Mouse (Mus musculus) MEL (cell line): ENCODE measurements around the gene 1700020N01Rik. TPM values are rescaled to one million over a fixed set of nuclear protein-coding genes. Genes with fewer than 3 reads are reported as not detected.

Experiments
- DNase-seq: peaks from one replicate; pipeline ENCODE4 v3.0.0; 2011; ENCODE audit warnings: low read depth, low spot score
- H3K27ac ChIP-seq: 2 replicates; pipeline ENCODE4 v1.5.1; 2012; ENCODE audit warnings: low read depth, mild to moderate bottlenecking, control low read depth, low read length, moderate library complexity; ENCODE audit not compliant: control insufficient read depth
- H3K27me3 ChIP-seq, 2 experiments: fragments of 150-350 bp in 1 of 2; sonication (generic) in 1 of 2; 2 replicates each; pipeline ENCODE4 v1.6.1; 2012; ENCODE audit warnings: low read length in 2 of 2, mild to moderate bottlenecking in 2 of 2, improper control_type of control experiment in 1 of 2, moderate library complexity in 1 of 2; ENCODE audit not compliant: insufficient read depth in 2 of 2, control insufficient read depth in 1 of 2
- H3K36me3 ChIP-seq, 2 experiments: 2 replicates each; pipeline ENCODE4 v1.6.1; 2012 to 2014; ENCODE audit warnings: low read length in 2 of 2, improper control_type of control experiment in 1 of 2, inconsistent platforms in 1 of 2, mild to moderate bottlenecking in 1 of 2; ENCODE audit not compliant: insufficient read depth in 2 of 2, control insufficient read depth in 1 of 2
- H3K4me1 ChIP-seq, 2 experiments: fragments of 150-350 bp in 1 of 2; sonication (generic) in 1 of 2; 2 replicates each; pipeline ENCODE4 v1.6.1; 2012; ENCODE audit warnings: low read length in 2 of 2, improper control_type of control experiment in 1 of 2, mild to moderate bottlenecking in 1 of 2; ENCODE audit not compliant: insufficient read depth in 2 of 2, control insufficient read depth in 1 of 2
- H3K4me3 ChIP-seq, 2 experiments: fragments of 150-350 bp in 1 of 2; sonication (generic) in 1 of 2; 2 replicates each; pipeline ENCODE4 v1.5.1; 2012; ENCODE audit warnings: low read depth in 2 of 2, low read length in 2 of 2, mild to moderate bottlenecking in 2 of 2, moderate library complexity in 2 of 2, control low read depth in 1 of 2, improper control_type of control experiment in 1 of 2; ENCODE audit not compliant: control insufficient read depth in 1 of 2, insufficient read depth in 1 of 2
- H3K79me2 ChIP-seq: 2 replicates; pipeline ENCODE4 v1.6.1; 2012; ENCODE audit warnings: mild to moderate bottlenecking, low read length, moderate library complexity; ENCODE audit not compliant: control insufficient read depth, poor library complexity, insufficient read depth
- H3K9ac ChIP-seq: 2 replicates; pipeline ENCODE4 v1.6.1; 2012; ENCODE audit warnings: low read depth, mild to moderate bottlenecking, control low read depth, low read length, moderate library complexity; ENCODE audit not compliant: control insufficient read depth, poor library complexity, severe bottlenecking
- H3K9me3 ChIP-seq: fragments of 150-350 bp; sonication (generic); replicated peaks from 2 replicates; pipeline ENCODE4 v1.6.1; 2012; ENCODE audit warnings: mild to moderate bottlenecking, low read length, improper control_type of control experiment, moderate library complexity; ENCODE audit not compliant: insufficient read depth
- BHLHE40 ChIP-seq: IDR thresholded peaks from 2 replicates; pipeline ENCODE4 v1.6.1; 2012; ENCODE audit warnings: low read depth, mild to moderate bottlenecking, inconsistent platforms, low read length, improper control_type of control experiment, borderline replicate concordance
- E2F4 ChIP-seq: IDR thresholded peaks from 2 replicates; pipeline ENCODE4 v1.6.1; 2011; ENCODE audit warnings: low read depth, low read length, improper control_type of control experiment, borderline replicate concordance
- ELF1 ChIP-seq: IDR thresholded peaks from 2 replicates; pipeline ENCODE4 v1.6.1; 2014; ENCODE audit warnings: low read depth, mild to moderate bottlenecking, inconsistent platforms, low read length, improper control_type of control experiment, moderate library complexity
- ETS1 ChIP-seq: IDR thresholded peaks from 2 replicates; pipeline ENCODE4 v1.6.1; 2012; ENCODE audit warnings: low read depth, mild to moderate bottlenecking, inconsistent platforms, low read length, improper control_type of control experiment, moderate library complexity
- KAT2A ChIP-seq: conservative IDR thresholded peaks from 2 replicates; pipeline ENCODE4 v1.6.1; 2012; ENCODE audit warnings: low read depth, low read length, improper control_type of control experiment, inconsistent platforms
- MAZ ChIP-seq: IDR thresholded peaks from 2 replicates; pipeline ENCODE4 v1.6.1; 2012; ENCODE audit warnings: low read depth, mild to moderate bottlenecking, inconsistent platforms, low read length, improper control_type of control experiment
- MEF2A ChIP-seq: IDR thresholded peaks from 2 replicates; pipeline ENCODE4 v1.6.1; 2014; ENCODE audit warnings: low read depth, mild to moderate bottlenecking, inconsistent platforms, low read length, improper control_type of control experiment; ENCODE audit not compliant: poor library complexity, insufficient replicate concordance, severe bottlenecking; ENCODE audit errors: extremely low read depth
- POLR2AphosphoS5 ChIP-seq: IDR thresholded peaks from 2 replicates; pipeline ENCODE4 v1.6.1; 2012; ENCODE audit warnings: low read depth, borderline replicate concordance, mild to moderate bottlenecking, inconsistent platforms, low read length, moderate library complexity, mixed read lengths
- RAD21 ChIP-seq: IDR thresholded peaks from 2 replicates; pipeline ENCODE4 v1.6.1; 2011; ENCODE audit warnings: mild to moderate bottlenecking, low read depth, low read length, improper control_type of control experiment
- SIN3A ChIP-seq: IDR thresholded peaks from 2 replicates; pipeline ENCODE4 v1.6.1; 2012; ENCODE audit warnings: low read length, improper control_type of control experiment, inconsistent platforms
- SMC3 ChIP-seq: IDR thresholded peaks from 2 replicates; pipeline ENCODE4 v1.6.1; 2011; ENCODE audit warnings: low read depth, low read length, improper control_type of control experiment
- USF1 ChIP-seq: IDR thresholded peaks from 2 replicates; pipeline ENCODE4 v1.6.1; 2014; ENCODE audit warnings: low read depth, mild to moderate bottlenecking, inconsistent platforms, low read length, improper control_type of control experiment, moderate library complexity
- USF2 ChIP-seq, 2 experiments: IDR thresholded peaks; 2 replicates each; pipeline ENCODE4 v1.6.1; 2011 to 2012; ENCODE audit warnings: improper control_type of control experiment in 2 of 2, low read length in 2 of 2, borderline replicate concordance in 1 of 2, inconsistent platforms in 1 of 2, low read depth in 1 of 2, mild to moderate bottlenecking in 1 of 2; ENCODE audit not compliant: insufficient read depth in 1 of 2
- polyA plus RNA-seq, 2 experiments: library from polyadenylated mRNA; stranded (reverse) in 1 of 2; unstranded in 1 of 2; fragments of >175 nt in 1 of 2; fragments of >200 nt in 1 of 2; gene quantifications; 2 replicates each; pipeline versions ENCODE4 v1.2.1 to v1.2.4; 2012; ENCODE audit warnings: low replicate concordance in 2 of 2, low read depth in 1 of 2; ENCODE audit not compliant: insufficient read length in 2 of 2, insufficient read depth in 1 of 2, missing spikeins in 1 of 2
- total RNA-seq: library from RNA; depleted of rRNA; stranded (reverse); fragments of 300-350 nt; gene quantifications from 2 replicates; pipeline ENCODE4 v1.2.3, GENCODE M21; 2012

The 1700020N01Rik gene
- total and polyA plus RNA-seq, 3 experiments, result 0.60 TPM; not detected in 2

GRCm38 (mm10) chr10:21631481-21631880 lies 38.5 kb downstream of the 1700020N01Rik start:
- DNase-seq, result no peak
- H3K9ac ChIP-seq, result no peak overlapping the region
- H3K9me3 ChIP-seq, result no peaks in the 10 kb centered on the region
- TF ChIP-seq KAT2A (no peak), USF2 (IDR thresholded peaks at IDR 0.05; ENCODE audit: borderline replicate concordance in 1 of 2, insufficient read depth in 1 of 2, low read depth in 1 of 2, low read length in 2 of 2) (no peak), MAZ (no peak)
- no peaks in the 10 kb centered on the region; a peak in 1 of 4 replicates for H3K4me1 ChIP-seq
- no peak overlapping the region for H3K27ac ChIP-seq
- no peaks in the 10 kb centered on the region for H3K79me2 ChIP-seq
- no peak overlapping the region for H3K4me3 ChIP-seq
- peaks cover 7 to 11% of the 10 kb centered on the region in 2 experiments for H3K27me3 ChIP-seq
- no peaks in the 10 kb centered on the region for H3K36me3 ChIP-seq

GRCm38 (mm10) chr10:21632687-21633086 lies 39.7 kb downstream of the 1700020N01Rik start:
- Histone ChIP-seq H3K9ac (no peak overlapping the region), H3K27me3 (peaks cover 9 to 11% of the 10 kb centered on the region in 2 experiments), H3K36me3 (no peaks in the 10 kb centered on the region), H3K4me3 (no peak overlapping the region)
- TF ChIP-seq BHLHE40, result no peak
- TF ChIP-seq SIN3A, result no peak
- no peak for TF ChIP-seq USF1
- no peak for TF ChIP-seq ELF1
- TF ChIP-seq SMC3, result no peak
- TF ChIP-seq POLR2AphosphoS5, result no peak
- TF ChIP-seq RAD21, result no peak
- TF ChIP-seq MEF2A, result no peak
- TF ChIP-seq, all 39 proteins: peak for 0
- no peaks in the 10 kb centered on the region; a peak in 1 of 4 replicates for H3K4me1 ChIP-seq
- no peak for DNase-seq
- H3K79me2 ChIP-seq, result no peaks in the 10 kb centered on the region
- H3K9me3 ChIP-seq, result no peaks in the 10 kb centered on the region
- H3K27ac ChIP-seq, result no peak overlapping the region

- Histone ChIP-seq H3K27me3 (peaks cover 2 to 4% of the 10 kb centered on the region in 2 experiments), H3K9ac (no peak overlapping the region), H3K79me2 (no peaks in the 10 kb centered on the region), H3K4me1 (no peaks in the 10 kb centered on the region; a peak in 1 of 4 replicates), H3K4me3 (no peak overlapping the region), H3K9me3 (no peaks in the 10 kb centered on the region), H3K36me3 (no peaks in the 10 kb centered on the region), H3K27ac (no peak overlapping the region)
- DNase-seq, result no peak
- TF ChIP-seq MEF2A, result no peak
- TF ChIP-seq E2F4, result no peak
- no peak for TF ChIP-seq ETS1
Measured at GRCm38 (mm10) chr10:21635988-21636710, 43.2 kb downstream of the 1700020N01Rik start.
